Mouse (Mus musculus) bone marrow macrophage, adult 2 months (primary cell): ENCODE results near the gene Impg2.

Experiments used
- CTCF ChIP-seq: IDR thresholded peaks from 2 replicates; pipeline ENCODE4 v1.5.1; 2012; ENCODE audit warnings: low read depth, mild to moderate bottlenecking, low read length, moderate library complexity
- POLR2A ChIP-seq: IDR thresholded peaks from 2 replicates; pipeline ENCODE4 v1.6.1; 2012; ENCODE audit warnings: mild to moderate bottlenecking, low read depth, low read length, borderline replicate concordance

DNA sequence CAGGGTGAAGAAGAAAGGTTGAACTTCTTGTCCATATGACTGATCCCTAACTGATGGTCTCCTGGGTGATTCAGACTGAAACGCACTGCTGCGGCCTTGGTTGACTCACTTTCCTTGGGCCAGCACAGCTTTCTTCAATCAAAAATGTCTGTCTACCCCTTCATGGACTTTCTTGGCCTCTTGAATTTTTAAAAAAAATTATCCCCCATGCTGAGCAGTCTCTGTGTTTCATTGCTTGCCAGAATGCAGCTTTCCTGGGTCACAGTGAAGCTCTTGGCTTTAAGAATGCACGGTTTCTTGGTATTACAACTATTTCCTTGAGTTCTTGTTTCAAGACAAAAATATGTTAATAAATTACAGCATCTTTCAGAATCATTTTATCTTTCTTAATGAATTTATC is 41.9 kb downstream of the Impg2 start:
- TF ChIP-seq CTCF (no peak), POLR2A (no peak)
